Mouse (Mus musculus): Measurements from ENCODE around the gene Zfp57.

DNA sequence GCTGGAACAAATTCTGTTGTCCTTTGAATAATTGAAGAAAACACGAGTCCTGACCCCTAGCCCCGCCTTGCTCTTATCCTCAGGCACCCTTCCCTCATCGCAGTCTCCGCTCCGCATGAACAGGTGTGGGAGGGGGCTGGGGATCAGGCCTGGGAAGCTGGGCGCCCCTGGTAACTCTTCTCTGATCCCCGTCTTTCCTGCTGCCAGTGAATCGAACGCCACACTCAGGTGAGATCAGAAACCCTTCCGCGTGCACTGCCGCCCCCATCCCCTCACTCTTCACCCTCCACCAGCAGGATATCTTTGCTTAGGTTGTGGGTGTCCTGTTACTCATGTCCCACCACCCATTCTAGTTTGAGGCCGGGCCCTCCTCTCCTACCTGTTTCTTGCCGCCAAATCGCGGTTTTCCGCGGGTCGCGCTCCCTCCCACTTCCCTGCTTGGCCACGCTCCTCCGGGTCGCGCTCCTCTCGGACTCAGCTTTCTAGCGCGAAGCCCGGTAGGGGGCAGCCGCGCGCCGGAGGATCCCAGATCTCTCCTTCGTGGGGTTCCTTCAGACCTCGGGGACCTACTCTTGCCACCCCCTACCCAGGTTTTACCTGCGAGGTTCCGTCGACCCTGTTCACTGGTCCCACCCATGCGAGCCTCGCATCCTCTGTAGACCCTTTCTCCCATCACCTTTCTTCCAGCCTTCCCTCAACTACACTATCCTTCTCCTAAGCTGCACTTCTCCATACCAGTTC lies 48.8 kb downstream of the Zfp57 start:
- peak; percentile 41 for TF ChIP-seq CTCF (IDR thresholded peaks at IDR 0.05; ENCODE audit: low read depth)
- TF ChIP-seq EP300 (IDR thresholded peaks at IDR 0.05; ENCODE audit: low read depth) = no peak

All from heart, postnatal 0 days (tissue).